Mouse (Mus musculus) embryo, embryonic 9.5 days (tissue): ENCODE measurements at regions not wholly inside any gene's neighbourhood (a gene's known extent, or its start where the extent isn't known, plus 50 kb on each side); places are given as distances from the start of the nearest gene placed in this dataset.

Experiments
- DNase-seq: peaks from one replicate; pipeline ENCODE4 v3.0.0-alpha.2; 2017; ENCODE audit errors: extremely low spot score

GRCm38 (mm10) chr10:18907276-18907960 lies 62.6 kb downstream of the Perp start:
- DNase-seq, result no peak

GRCm38 (mm10) chr10:18909307-18909706 lies 64.5 kb downstream of the Perp start:
- DNase-seq, result no peak

GRCm38 (mm10) chr10:18910898-18911297 lies 66.1 kb downstream of the Perp start:
- DNase-seq, result peak; percentile 50

GRCm38 (mm10) chr10:18917120-18917616 lies 72.3 kb downstream of the Perp start:
- DNase-seq, result peak; percentile 22

- no peak for DNase-seq
These were observed 78.4 kb downstream of the Perp start for GRCm38 (mm10) chr10:18923088-18923821.

GRCm38 (mm10) chr10:18927811-18928210 lies 83.0 kb downstream of the Perp start:
- DNase-seq, result no peak

GRCm38 (mm10) chr10:18931344-18931743 lies 84.1 kb downstream of the Tnfaip3 start:
- DNase-seq, result no peak

- no peak for DNase-seq
These were observed 74.0 kb downstream of the Tnfaip3 start for GRCm38 (mm10) chr10:18941447-18941846.

GRCm38 (mm10) chr10:18941908-18942307 lies 73.5 kb downstream of the Tnfaip3 start:
- no peak for DNase-seq

GRCm38 (mm10) chr10:18943296-18944075 lies 72.0 kb downstream of the Tnfaip3 start:
- DNase-seq, result no peak

GRCm38 (mm10) chr10:18946727-18947126 lies 68.7 kb downstream of the Tnfaip3 start:
- no peak for DNase-seq
